In genomic region chr13:103245431-103245830, GRCm38 (mm10) we compare ENCODE assay signal across 22 mouse cellular contexts.
DNase-seq lines count a peak whose midpoint lies in the region; TF ChIP-seq lines count a peak whose summit lies in the region.
"Had no signal": no experiment of that assay in that cellular context is flagged by ENCODE, and none has a peak within 500 bp of the region (broad histone marks: within the 10 kb centered on the region; RNA-seq: fewer than 3 reads in every experiment).

No protein-coding gene starts in this region.

- no peak for DNase-seq in kidney, adult 2 months
- DNase-seq in kidney, postnatal 25 days = no peak
- DNase-seq in NIH3T3 (ENCODE audit: low read depth) = peak; percentile 30
- DNase-seq in limb, embryonic 10.5 days (ENCODE audit: low spot score) = peak; percentile 19
- no peak for DNase-seq in left cerebral cortex, postnatal 4 days
- no peak for DNase-seq in cerebellum, postnatal 36 days
- DNase-seq: adrenal gland, adult 8-10 months; adrenal gland, postnatal 14 days; adrenal gland, postnatal 36 days; B cell, adult 2 months; cerebellum, adult 11-12 months; cerebellum, adult 2 months; cerebellum, adult 9-10 months; cerebellum, postnatal 10 days; cerebellum, postnatal 25 days; forebrain, postnatal 0 days had no signal

- no peaks in the 10 kb centered on the region for H3K36me3 ChIP-seq in kidney, adult 2 months (ENCODE audit: control insufficient read depth, insufficient read depth, low read length)
- H3K36me3 ChIP-seq in limb, embryonic 10.5 days = no peaks in the 10 kb centered on the region
- H3K36me3 ChIP-seq: embryonic facial prominence, embryonic 10.5 days; embryonic facial prominence, embryonic 12.5 days; forebrain, embryonic 15.5 days; G1E had no signal

- no peak for TF ChIP-seq POLR2A in kidney, adult 2 months (IDR thresholded peaks at IDR 0.05; ENCODE audit: low read depth, low read length)

- H3K9me3 ChIP-seq in limb, embryonic 10.5 days (replicated peaks) = no peaks in the 10 kb centered on the region
- H3K9me3 ChIP-seq: embryonic facial prominence, embryonic 10.5 days; embryonic facial prominence, embryonic 12.5 days; forebrain, embryonic 13.5 days; forebrain, embryonic 15.5 days; G1E had no signal

- H3K27ac ChIP-seq in kidney, adult 2 months (ENCODE audit: insufficient read depth, low read depth, low read length) = 0 out of 2 replicates have a peak overlapping the region, but pooled peaks have one; percentile 55
- no peak overlapping the region for H3K27ac ChIP-seq in limb, embryonic 10.5 days
- H3K27ac ChIP-seq: embryonic facial prominence, embryonic 10.5 days; embryonic facial prominence, embryonic 12.5 days; forebrain, embryonic 13.5 days; forebrain, embryonic 15.5 days had no signal

- WGBS in kidney, adult 2 months = 75% methylated on average over 5 of the region's 5 CpGs
- WGBS in limb, embryonic 10.5 days = 90% methylated on average over 5 of the region's 5 CpGs

- TF ChIP-seq CTCF in kidney, adult 2 months (conservative IDR thresholded peaks at IDR 0.05; ENCODE audit: insufficient read depth, insufficient read length, low read depth, low read length) = no peak

- H3K4me1 ChIP-seq in kidney, adult 2 months (ENCODE audit: control insufficient read depth, insufficient read depth, low read length) = peaks cover 32% of the 10 kb centered on the region
- peaks cover 19% of the 10 kb centered on the region for H3K4me1 ChIP-seq in limb, embryonic 10.5 days

- H3K27me3 ChIP-seq in kidney, adult 2 months (replicated peaks; ENCODE audit: control insufficient read depth, insufficient read depth, low read length) = no peaks in the 10 kb centered on the region
- no peaks in the 10 kb centered on the region for H3K27me3 ChIP-seq in limb, embryonic 10.5 days (ENCODE audit: low read depth, poor library complexity, severe bottlenecking)
- H3K27me3 ChIP-seq: CH12.LX; embryonic facial prominence, embryonic 12.5 days; forebrain, embryonic 13.5 days; forebrain, embryonic 15.5 days had no signal

- intact Hi-C loops in left cerebral cortex, postnatal 4 days (cut with DNase I) = no loop called here

- H3K4me3 ChIP-seq in kidney, adult 2 months (ENCODE audit: insufficient read depth, low read depth, low read length) = no peak overlapping the region
- H3K4me3 ChIP-seq in limb, embryonic 10.5 days = no peak overlapping the region
- H3K4me3 ChIP-seq: embryonic facial prominence, embryonic 10.5 days; embryonic facial prominence, embryonic 12.5 days; forebrain, embryonic 13.5 days; forebrain, embryonic 15.5 days had no signal

Comparison
In these comparisons a context has a peak if more than half of its experiments do, and no peak if none do; other contexts are left out.
1. DNase-seq: peak in NIH3T3 (single experiment) and limb, embryonic 10.5 days (single experiment); none in kidney, adult 2 months (single experiment), kidney, postnatal 25 days (0 of 2), left cerebral cortex, postnatal 4 days (single experiment) and cerebellum, postnatal 36 days (0 of 2).